24 mouse cellular contexts compared by ENCODE assay signal in genomic region chr3:105901468-105901867, GRCm38 (mm10). TPM values are rescaled to one million over a fixed set of nuclear protein-coding genes. Genes with fewer than 3 reads are reported as not detected.
DNase-seq lines count a peak whose midpoint lies in the region; ATAC-seq lines count a peak whose summit lies in the region.
"Had no signal": no experiment of that assay in that cellular context is flagged by ENCODE, and none has a peak within 500 bp of the region (broad histone marks: within the 10 kb centered on the region; RNA-seq: fewer than 3 reads in every experiment).

No protein-coding gene starts in this region.

- peak; percentile 61 for DNase-seq in heart, adult 11 months
- no peak for DNase-seq in heart, adult 9 months (ENCODE audit: low spot score in 2 of 2)
- DNase-seq in midbrain, embryonic 11.5 days (ENCODE audit: low spot score, missing footprints), result peak; percentile 76
- no peak for DNase-seq in layer of hippocampus, postnatal 14 days (ENCODE audit: low spot score in 2 of 2)
- DNase-seq: adrenal gland, adult 2 months; adrenal gland, adult 8-10 months; adrenal gland, postnatal 10 days; adrenal gland, postnatal 14 days; adrenal gland, postnatal 25 days; adrenal gland, postnatal 36 days; cerebellum, adult 11 months; cerebellum, adult 11-12 months had no signal

- no peaks in the 10 kb centered on the region for H3K27me3 ChIP-seq in megakaryocyte, embryonic 14.5 days (replicated peaks)
- no peaks in the 10 kb centered on the region for H3K27me3 ChIP-seq in midbrain, embryonic 11.5 days (ENCODE audit: control insufficient read depth, insufficient read depth, low read length)
- H3K27me3 ChIP-seq in midbrain, embryonic 16.5 days (ENCODE audit: control insufficient read depth, insufficient read depth, low read depth, low read length), result no peaks in the 10 kb centered on the region
- H3K27me3 ChIP-seq: CH12.LX had no signal

- peaks cover 98% of the 10 kb centered on the region for H3K4me1 ChIP-seq in megakaryocyte, embryonic 14.5 days
- H3K4me1 ChIP-seq in midbrain, embryonic 11.5 days (ENCODE audit: control insufficient read depth, insufficient read depth, low read length), result no peaks in the 10 kb centered on the region
- H3K4me1 ChIP-seq in midbrain, embryonic 16.5 days (ENCODE audit: control insufficient read depth, insufficient read depth, low read length), result no peaks in the 10 kb centered on the region

- H3K9me3 ChIP-seq in megakaryocyte, embryonic 14.5 days, result no peaks in the 10 kb centered on the region
- H3K9me3 ChIP-seq in midbrain, embryonic 11.5 days (ENCODE audit: control insufficient read depth, low read length), result no peaks in the 10 kb centered on the region
- H3K9me3 ChIP-seq in midbrain, embryonic 16.5 days (replicated peaks; ENCODE audit: control insufficient read depth, low read length, poor library complexity, severe bottlenecking), result no peaks in the 10 kb centered on the region
- H3K9me3 ChIP-seq: G1E had no signal

- no peak overlapping the region for H3K9ac ChIP-seq in midbrain, embryonic 11.5 days (ENCODE audit: low read length)
- no peak overlapping the region for H3K9ac ChIP-seq in midbrain, embryonic 16.5 days (ENCODE audit: low read depth, low read length)

- H3K36me3 ChIP-seq in megakaryocyte, embryonic 14.5 days (replicated peaks; ENCODE audit: low read length), result peaks cover 44% of the 10 kb centered on the region
- no peaks in the 10 kb centered on the region for H3K36me3 ChIP-seq in midbrain, embryonic 11.5 days (ENCODE audit: control insufficient read depth, insufficient read depth, low read length)
- H3K36me3 ChIP-seq in midbrain, embryonic 16.5 days (ENCODE audit: control insufficient read depth, insufficient read depth, low read length), result no peaks in the 10 kb centered on the region
- H3K36me3 ChIP-seq in macrophage (ENCODE audit: inconsistent target), result no peaks in the 10 kb centered on the region
- H3K36me3 ChIP-seq: G1E had no signal

- H3K4me2 ChIP-seq in midbrain, embryonic 11.5 days, result no peak overlapping the region
- no peak overlapping the region for H3K4me2 ChIP-seq in midbrain, embryonic 16.5 days (ENCODE audit: low read length)

- no peak overlapping the region for H3K27ac ChIP-seq in midbrain, embryonic 11.5 days (ENCODE audit: low read depth, low read length)
- H3K27ac ChIP-seq in midbrain, embryonic 16.5 days (ENCODE audit: low read length), result no peak overlapping the region
- 0 out of 2 replicates have a peak overlapping the region, but pooled peaks have one; percentile 62 for H3K27ac ChIP-seq in macrophage

- no peak for ATAC-seq in megakaryocyte, adult 5-6 weeks (ENCODE audit: poor library complexity, severe bottlenecking)
- ATAC-seq in midbrain, embryonic 11.5 days (ENCODE audit: low FRiP score), result no peak
- ATAC-seq in midbrain, embryonic 16.5 days, result no peak
- ATAC-seq: Patski had no signal

- no peaks in the 10 kb centered on the region for H3K79me2 ChIP-seq in macrophage (ENCODE audit: inconsistent target)

- H3K4me3 ChIP-seq in megakaryocyte, embryonic 14.5 days (replicated peaks), result peak overlapping the region; percentile 50
- no peak overlapping the region for H3K4me3 ChIP-seq in midbrain, embryonic 11.5 days (ENCODE audit: low read depth, low read length)
- no peak overlapping the region for H3K4me3 ChIP-seq in midbrain, embryonic 16.5 days (ENCODE audit: low read depth, low read length)
- no peak overlapping the region for H3K4me3 ChIP-seq in macrophage (ENCODE audit: inconsistent target)

- 83% methylated on average over 4 of the region's 4 CpGs for WGBS in midbrain, embryonic 11.5 days
- 80% methylated on average over 4 of the region's 4 CpGs for WGBS in midbrain, embryonic 16.5 days
- WGBS in macrophage (ENCODE audit: missing documents), result 87% methylated on average over 4 of the region's 4 CpGs

RNA-seq across cellular contexts. Expression of gene Tmigd3, which starts 30.8 kb away (rescaled TPM):
- not detected in 2 replicates for polyA plus RNA-seq in megakaryocyte, embryonic 14.5 days (2012; ENCODE audit: insufficient read depth, low replicate concordance)
- total RNA-seq in megakaryocyte, adult 5-6 weeks (2015), result 0.40 and 1.2 TPM in 2 replicates
- total RNA-seq in megakaryocyte, adult 5-6 weeks (2017), result 2.1 and 5.8 TPM in 2 replicates
- not detected in 2 replicates for polyA plus RNA-seq in midbrain, embryonic 11.5 days (2014; fragmentation: Nextera tagmentation; extraction: Ambion mirVana)
- polyA plus RNA-seq in midbrain, embryonic 16.5 days (2015; fragmentation: Nextera tagmentation; extraction: Ambion mirVana), result not detected in 2 replicates
- not detected for total RNA-seq in macrophage (2018; cell fraction: chromatin; rRNA removed)
- under 1 TPM in 22 of 26 experiments, not detected in 4; 0.20 to 0.77 (median 0.42) TPM for total RNA-seq in macrophage (2018; cell fraction: cytosol; rRNA removed)
- under 1 TPM in 3 of 26 experiments, not detected in 23; 0.58 to 0.75 (median 0.72) TPM for total RNA-seq in macrophage (2018; cell fraction: nucleus; rRNA removed)
- polyA plus RNA-seq in macrophage (2018), result 0.26 to 0.61 TPM in 2 of 3 replicates, not detected in the other
- total RNA-seq in layer of hippocampus, postnatal 14 days (2021), result under 1 TPM in 1 of 2 experiments, not detected in 1; 0.69 TPM
- total RNA-seq: adrenal gland, adult 18-20 months; adrenal gland, adult 2 months; adrenal gland, adult 8-10 months; adrenal gland, postnatal 14 days; adrenal gland, postnatal 25 days; ES-E14 had no signal
- polyA plus RNA-seq: activated CD4-positive, CD25-positive, alpha-beta regulatory T cell, adult 4 months; adrenal gland, adult 2 months; C2C12; CD4-positive, CD25-positive, alpha-beta regulatory T cell, adult 4 months; Patski had no signal

RNA-seq across cellular contexts. Expression of gene Adora3, which starts 30.8 kb away (rescaled TPM):
- 0.19 TPM in 1 of 2 replicates, not detected in the other for polyA plus RNA-seq in megakaryocyte, embryonic 14.5 days (2012; ENCODE audit: insufficient read depth, low replicate concordance)
- 12.7 and 15.0 TPM in 2 replicates for total RNA-seq in megakaryocyte, adult 5-6 weeks (2015)
- 6.4 and 6.5 TPM in 2 replicates for total RNA-seq in megakaryocyte, adult 5-6 weeks (2017)
- not detected in 2 replicates for polyA plus RNA-seq in midbrain, embryonic 11.5 days (2014; fragmentation: Nextera tagmentation; extraction: Ambion mirVana)
- 0.09 and 0.14 TPM in 2 replicates for polyA plus RNA-seq in midbrain, embryonic 16.5 days (2015; fragmentation: Nextera tagmentation; extraction: Ambion mirVana)
- 1 to 10 TPM in 6 of 26 experiments, under 1 TPM in 7, not detected in 13; 0.40 to 2.3 (median 0.98) TPM for total RNA-seq in macrophage (2018; cell fraction: chromatin; rRNA removed)
- 1 to 10 TPM in 11 of 26 experiments, under 1 TPM in 15; 0.24 to 2.1 (median 0.90) TPM for total RNA-seq in macrophage (2018; cell fraction: cytosol; rRNA removed)
- total RNA-seq in macrophage (2018; cell fraction: nucleus; rRNA removed), result 1 to 10 TPM in 15 of 26 experiments, under 1 TPM in 10, not detected in 1; 0.30 to 3.7 (median 1.2) TPM
- polyA plus RNA-seq in macrophage (2018), result 0.30 to 1.9 TPM (median 1.1 TPM) in 3 replicates
- under 1 TPM; 0.62 to 0.95 TPM for total RNA-seq in layer of hippocampus, postnatal 14 days (2021)
- total RNA-seq: adrenal gland, postnatal 25 days; ES-E14 had no signal
- polyA plus RNA-seq: C2C12; CD4-positive, CD25-positive, alpha-beta regulatory T cell, adult 4 months; G1E; Patski had no signal

RNA-seq across cellular contexts. Expression of gene I830077J02Rik, which starts 31.0 kb away (rescaled TPM):
- polyA plus RNA-seq in megakaryocyte, embryonic 14.5 days (2012; ENCODE audit: insufficient read depth, low replicate concordance), result 34.4 and 41.9 TPM in 2 replicates
- 126 and 132 TPM in 2 replicates for total RNA-seq in megakaryocyte, adult 5-6 weeks (2015)
- 71.5 and 74.6 TPM in 2 replicates for total RNA-seq in megakaryocyte, adult 5-6 weeks (2017)
- polyA plus RNA-seq in midbrain, embryonic 11.5 days (2014; fragmentation: Nextera tagmentation; extraction: Ambion mirVana), result 0.63 and 0.83 TPM in 2 replicates
- polyA plus RNA-seq in midbrain, embryonic 16.5 days (2015; fragmentation: Nextera tagmentation; extraction: Ambion mirVana), result 0.12 and 0.30 TPM in 2 replicates
- total RNA-seq in macrophage (2018; cell fraction: chromatin; rRNA removed), result 10 to 100 TPM in 19 of 26 experiments, 1 to 10 TPM in 7; 2.8 to 56.4 (median 19.7) TPM
- 10 to 100 TPM in 21 of 26 experiments, 1 to 10 TPM in 5; 8.0 to 36.7 (median 16.7) TPM for total RNA-seq in macrophage (2018; cell fraction: cytosol; rRNA removed)
- 10 to 100 TPM in 23 of 26 experiments, 1 to 10 TPM in 3; 6.3 to 60.0 (median 23.8) TPM for total RNA-seq in macrophage (2018; cell fraction: nucleus; rRNA removed)
- 5.4 to 14.3 TPM (median 11.3 TPM) in 3 replicates for polyA plus RNA-seq in macrophage (2018)
- under 1 TPM; 0.55 to 0.86 TPM for total RNA-seq in layer of hippocampus, postnatal 14 days (2021)

RNA-seq across cellular contexts. Expression of gene Wdr77, which starts 57.7 kb away (rescaled TPM):
- polyA plus RNA-seq in megakaryocyte, embryonic 14.5 days (2012; ENCODE audit: insufficient read depth, low replicate concordance), result 39.6 and 78.6 TPM in 2 replicates
- 22.3 and 23.0 TPM in 2 replicates for total RNA-seq in megakaryocyte, adult 5-6 weeks (2015)
- 11.8 and 14.0 TPM in 2 replicates for total RNA-seq in megakaryocyte, adult 5-6 weeks (2017)
- 132 and 136 TPM in 2 replicates for polyA plus RNA-seq in midbrain, embryonic 11.5 days (2014; fragmentation: Nextera tagmentation; extraction: Ambion mirVana)
- 89.7 and 90.9 TPM in 2 replicates for polyA plus RNA-seq in midbrain, embryonic 16.5 days (2015; fragmentation: Nextera tagmentation; extraction: Ambion mirVana)
- total RNA-seq in macrophage (2018; cell fraction: chromatin; rRNA removed), result 10 to 100 TPM in 19 of 26 experiments, 1 to 10 TPM in 7; 5.2 to 35.9 (median 18.0) TPM
- 10 to 100 TPM in 18 of 26 experiments, 1 to 10 TPM in 8; 7.1 to 14.5 (median 10.9) TPM for total RNA-seq in macrophage (2018; cell fraction: cytosol; rRNA removed)
- 10 to 100 TPM in 16 of 26 experiments, 1 to 10 TPM in 10; 5.1 to 42.0 (median 11.9) TPM for total RNA-seq in macrophage (2018; cell fraction: nucleus; rRNA removed)
- 11.7 to 27.3 TPM (median 12.7 TPM) in 3 replicates for polyA plus RNA-seq in macrophage (2018)
- 10 to 100 TPM; 53.2 to 57.2 TPM for total RNA-seq in layer of hippocampus, postnatal 14 days (2021)

RNA-seq across cellular contexts. Expression of gene Atp5f1, which starts 58.4 kb away (rescaled TPM):
- polyA plus RNA-seq in megakaryocyte, embryonic 14.5 days (2012; ENCODE audit: insufficient read depth, low replicate concordance), result 260 and 290 TPM in 2 replicates
- total RNA-seq in megakaryocyte, adult 5-6 weeks (2015), result 442 and 475 TPM in 2 replicates
- total RNA-seq in megakaryocyte, adult 5-6 weeks (2017), result 501 and 520 TPM in 2 replicates
- 566 and 581 TPM in 2 replicates for polyA plus RNA-seq in midbrain, embryonic 11.5 days (2014; fragmentation: Nextera tagmentation; extraction: Ambion mirVana)
- polyA plus RNA-seq in midbrain, embryonic 16.5 days (2015; fragmentation: Nextera tagmentation; extraction: Ambion mirVana), result 543 and 547 TPM in 2 replicates
- 10 to 100 TPM; 16.1 to 90.8 (median 56.0) TPM for total RNA-seq in macrophage (2018; cell fraction: chromatin; rRNA removed)
- 100 to 1,000 TPM; 145 to 251 (median 202) TPM for total RNA-seq in macrophage (2018; cell fraction: cytosol; rRNA removed)
- total RNA-seq in macrophage (2018; cell fraction: nucleus; rRNA removed), result 100 to 1,000 TPM in 4 of 26 experiments, 10 to 100 TPM in 22; 32.9 to 108 (median 70.0) TPM
- 178 to 432 TPM (median 247 TPM) in 3 replicates for polyA plus RNA-seq in macrophage (2018)
- total RNA-seq in layer of hippocampus, postnatal 14 days (2021), result 100 to 1,000 TPM; 308 to 321 TPM

Comparison
In these comparisons a context has a peak if more than half of its experiments do, and no peak if none do; other contexts are left out.
1. DNase-seq: peak in heart, adult 11 months (single experiment) and midbrain, embryonic 11.5 days (single experiment); none in heart, adult 9 months (0 of 2) and layer of hippocampus, postnatal 14 days (0 of 2).